Mouse (Mus musculus) midbrain, embryonic 12.5 days (tissue): ENCODE data around the gene Gm20388. TPM values are rescaled to one million over a fixed set of nuclear protein-coding genes. Genes with fewer than 3 reads are reported as not detected.
"Not testable (repeated sequence)": the region's sequence is repeated elsewhere in the genome, so short reads cannot be mapped to it uniquely, and the experiment has no call there.

ENCODE experiments used
- ATAC-seq: fragments of 200-750 bp; cut with Nextera tagmentation; 2 replicates; pipeline ENCODE4 v1.8.0; 2017; ENCODE audit warnings: low read depth, moderate TSS enrichment, moderate library complexity; ENCODE audit not compliant: low FRiP score
- H3K27ac ChIP-seq: fragments of 300-500 bp; sonication (generic); replicated peaks from 2 replicates; pipeline ENCODE4 v1.5.1; 2016; ENCODE audit warnings: mild to moderate bottlenecking
- H3K27me3 ChIP-seq: fragments of 300-500 bp; sonication (generic); 2 replicates; pipeline ENCODE4 v1.6.1; 2016; ENCODE audit warnings: mild to moderate bottlenecking
- H3K36me3 ChIP-seq: fragments of 300-500 bp; sonication (generic); 2 replicates; pipeline ENCODE4 v1.6.1; 2016
- H3K4me1 ChIP-seq: fragments of 300-500 bp; sonication (generic); 2 replicates; pipeline ENCODE4 v1.6.1; 2016
- H3K4me2 ChIP-seq: fragments of 300-500 bp; sonication (generic); replicated peaks from 2 replicates; pipeline ENCODE4 v1.6.1; 2016; ENCODE audit warnings: mild to moderate bottlenecking, moderate library complexity
- H3K4me3 ChIP-seq: fragments of 300-500 bp; sonication (generic); 2 replicates; pipeline ENCODE4 v1.5.1; 2016; ENCODE audit warnings: mild to moderate bottlenecking
- H3K9ac ChIP-seq: fragments of 300-500 bp; sonication (generic); replicated peaks from 2 replicates; pipeline ENCODE4 v1.6.1; 2016; ENCODE audit warnings: mild to moderate bottlenecking, moderate library complexity
- H3K9me3 ChIP-seq: fragments of 300-500 bp; sonication (generic); 2 replicates; pipeline ENCODE4 v1.6.1; 2016; ENCODE audit warnings: mild to moderate bottlenecking
- WGBS: fragments of 180-500 bp; shearing (Covaris S2); methylation state at CpG from one replicate; pipeline ENCODE4 v1.1.7; 2016; 5-methylcytosine and 5-hydroxymethylcytosine counted together
- polyA plus RNA-seq: library from polyadenylated mRNA; unstranded; fragments of >200 nt; fragmentation: Nextera tagmentation; extraction: Ambion mirVana; gene quantifications from 2 replicates; pipeline ENCODE4 v1.2.1, GENCODE M21; 2016

Gm20388 gene
- polyA plus RNA-seq, 1 experiment from 2014 or later = not detected

DNA sequence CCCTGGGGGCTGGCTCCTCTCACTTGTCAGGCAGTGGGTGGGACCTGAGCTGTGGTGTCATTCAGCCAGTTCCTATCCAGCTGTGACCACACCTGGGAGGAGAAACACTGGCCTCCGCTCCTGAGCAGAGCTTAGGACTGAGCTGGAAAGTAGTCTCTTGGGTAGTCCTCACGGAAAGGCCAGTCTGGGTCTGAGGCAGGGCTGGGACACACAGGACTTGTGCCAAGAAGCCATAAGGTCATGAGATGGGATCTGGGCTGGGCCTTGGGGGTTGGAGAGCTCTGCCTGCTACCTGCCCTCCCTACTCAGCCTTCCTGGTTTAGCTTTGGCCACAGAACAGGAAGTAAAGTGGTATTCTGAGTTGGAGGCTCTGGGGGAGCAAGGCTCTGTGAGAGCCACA lies 2716.3 kb downstream of the Gm20388 start:
- no peak overlapping the region for H3K27ac ChIP-seq
- WGBS = 82% methylated on average over 2 of the region's 2 CpGs
- no peaks in the 10 kb centered on the region for H3K9me3 ChIP-seq
- H3K36me3 ChIP-seq = no peaks in the 10 kb centered on the region
- no peak for ATAC-seq
- H3K9ac ChIP-seq = no peak overlapping the region
- H3K4me3 ChIP-seq = no peak overlapping the region
- peaks cover 5% of the 10 kb centered on the region for H3K4me1 ChIP-seq
- H3K27me3 ChIP-seq = peaks cover 13% of the 10 kb centered on the region
- H3K4me2 ChIP-seq = no peak overlapping the region

DNA sequence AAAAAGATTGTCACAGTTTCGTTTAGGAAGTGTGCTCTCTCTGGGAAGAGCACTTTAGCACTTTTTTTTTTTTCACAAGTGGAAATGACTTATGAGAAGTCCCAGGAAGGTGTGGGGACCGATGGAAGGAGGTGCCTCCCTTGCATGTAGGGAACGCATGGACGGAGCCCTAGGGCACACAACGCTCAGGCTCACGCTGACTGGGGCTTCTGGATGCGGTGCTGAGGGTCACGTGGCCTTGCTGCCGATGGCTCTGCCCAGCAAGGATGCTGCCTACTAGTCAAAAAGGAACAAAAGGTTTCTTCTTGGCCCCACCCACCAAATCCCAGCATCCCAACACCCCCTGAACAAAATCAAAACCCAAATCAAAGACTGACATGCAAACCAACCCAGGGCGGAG lies 2718.7 kb downstream of the Gm20388 start:
- ATAC-seq = no peak
- H3K36me3 ChIP-seq = peaks cover 18% of the 10 kb centered on the region
- H3K27me3 ChIP-seq = peaks cover 13% of the 10 kb centered on the region
- H3K4me1 ChIP-seq = peaks cover 5% of the 10 kb centered on the region
- no peak overlapping the region for H3K27ac ChIP-seq
- 21% methylated on average over 10 of the region's 10 CpGs for WGBS
- H3K4me3 ChIP-seq = no peak overlapping the region
- H3K9ac ChIP-seq = no peak overlapping the region
- no peaks in the 10 kb centered on the region for H3K9me3 ChIP-seq
- no peak overlapping the region for H3K4me2 ChIP-seq

DNA sequence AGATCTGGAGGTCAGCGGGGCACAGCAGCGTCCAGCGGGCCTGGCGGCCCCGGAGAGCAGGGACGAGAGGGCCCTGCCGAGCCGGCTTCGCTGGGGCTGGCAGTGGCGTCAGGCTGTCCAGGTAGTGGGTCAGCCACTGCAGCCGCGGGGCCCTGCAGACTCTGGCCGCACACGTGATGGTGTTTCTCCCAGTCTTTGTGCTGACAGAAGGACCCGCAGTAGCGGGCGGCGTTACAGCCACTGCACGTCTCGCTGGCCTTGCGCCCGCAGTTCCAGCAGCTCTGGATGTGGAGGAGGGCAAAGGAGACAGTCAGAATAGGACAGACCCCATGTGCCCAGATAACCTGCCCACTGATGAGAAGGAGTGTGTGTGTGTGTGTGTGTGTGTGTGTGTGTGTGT lies 2720.1 kb downstream of the Gm20388 start:
- ATAC-seq = no peak

DNA sequence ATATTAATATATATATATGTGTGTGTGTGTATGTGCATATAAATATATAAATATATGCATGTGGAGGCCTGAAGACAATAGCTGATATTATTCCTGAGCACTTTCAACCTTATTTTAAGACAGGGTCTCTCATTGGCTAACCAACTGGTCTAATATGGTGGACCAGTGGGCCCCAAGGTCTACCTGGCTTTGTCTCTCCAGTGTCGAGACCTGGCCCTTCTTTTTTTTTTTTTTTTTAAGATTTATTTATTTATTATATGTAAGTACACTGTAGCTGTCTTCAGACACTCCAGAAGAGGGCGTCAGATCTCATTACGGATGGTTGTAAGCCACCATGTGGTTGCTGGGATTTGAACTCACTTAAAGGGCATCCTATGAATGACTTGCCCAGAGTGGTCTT lies 2721.5 kb downstream of the Gm20388 start:
- 78% methylated on average over 3 of the region's 3 CpGs for WGBS

More for the DNA sequence above, 2720.1 kb downstream of the Gm20388 start:
- peaks cover 15% of the 10 kb centered on the region for H3K27me3 ChIP-seq
- no peaks in the 10 kb centered on the region for H3K9me3 ChIP-seq
- no peak overlapping the region for H3K27ac ChIP-seq
- peaks cover 31% of the 10 kb centered on the region for H3K36me3 ChIP-seq
- 55% methylated on average over 22 of the region's 22 CpGs for WGBS
- peak overlapping the region; percentile 17; the same call in 1 of the 2 replicates for H3K9ac ChIP-seq
- H3K4me1 ChIP-seq = peaks cover 5% of the 10 kb centered on the region
- peak overlapping the region; percentile 5; the same call in 1 of the 2 replicates for H3K4me2 ChIP-seq
- no peak overlapping the region for H3K4me3 ChIP-seq

DNA sequence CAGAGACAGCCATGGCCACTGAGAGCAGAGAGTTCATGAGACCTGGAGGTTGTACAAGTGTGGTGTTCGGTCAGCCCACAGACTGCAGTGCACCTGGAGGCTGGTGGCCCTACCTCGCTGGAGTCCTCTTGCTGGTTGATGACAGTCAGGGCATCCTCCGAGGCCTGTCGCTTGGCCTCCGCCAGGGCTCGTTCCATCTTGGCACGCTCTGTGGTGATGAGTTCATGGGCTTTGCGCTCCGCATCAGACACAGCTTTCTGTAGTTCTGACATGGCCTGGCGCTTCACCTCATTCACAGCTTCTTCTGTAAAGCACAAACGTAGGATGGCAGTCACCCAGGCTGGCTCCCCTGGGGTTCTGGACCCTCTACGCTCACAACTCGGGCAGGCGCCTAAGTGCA lies 2722.6 kb downstream of the Gm20388 start:
- 94% methylated on average over 14 of the region's 14 CpGs for WGBS

More for the DNA sequence above, 2721.5 kb downstream of the Gm20388 start:
- peaks cover 33% of the 10 kb centered on the region for H3K36me3 ChIP-seq
- H3K4me2 ChIP-seq, H3K9ac ChIP-seq, H3K4me1 ChIP-seq, ATAC-seq, H3K9me3 ChIP-seq, H3K27ac ChIP-seq, H3K4me3 ChIP-seq: not testable (repeated sequence)
- peaks cover 20% of the 10 kb centered on the region for H3K27me3 ChIP-seq

DNA sequence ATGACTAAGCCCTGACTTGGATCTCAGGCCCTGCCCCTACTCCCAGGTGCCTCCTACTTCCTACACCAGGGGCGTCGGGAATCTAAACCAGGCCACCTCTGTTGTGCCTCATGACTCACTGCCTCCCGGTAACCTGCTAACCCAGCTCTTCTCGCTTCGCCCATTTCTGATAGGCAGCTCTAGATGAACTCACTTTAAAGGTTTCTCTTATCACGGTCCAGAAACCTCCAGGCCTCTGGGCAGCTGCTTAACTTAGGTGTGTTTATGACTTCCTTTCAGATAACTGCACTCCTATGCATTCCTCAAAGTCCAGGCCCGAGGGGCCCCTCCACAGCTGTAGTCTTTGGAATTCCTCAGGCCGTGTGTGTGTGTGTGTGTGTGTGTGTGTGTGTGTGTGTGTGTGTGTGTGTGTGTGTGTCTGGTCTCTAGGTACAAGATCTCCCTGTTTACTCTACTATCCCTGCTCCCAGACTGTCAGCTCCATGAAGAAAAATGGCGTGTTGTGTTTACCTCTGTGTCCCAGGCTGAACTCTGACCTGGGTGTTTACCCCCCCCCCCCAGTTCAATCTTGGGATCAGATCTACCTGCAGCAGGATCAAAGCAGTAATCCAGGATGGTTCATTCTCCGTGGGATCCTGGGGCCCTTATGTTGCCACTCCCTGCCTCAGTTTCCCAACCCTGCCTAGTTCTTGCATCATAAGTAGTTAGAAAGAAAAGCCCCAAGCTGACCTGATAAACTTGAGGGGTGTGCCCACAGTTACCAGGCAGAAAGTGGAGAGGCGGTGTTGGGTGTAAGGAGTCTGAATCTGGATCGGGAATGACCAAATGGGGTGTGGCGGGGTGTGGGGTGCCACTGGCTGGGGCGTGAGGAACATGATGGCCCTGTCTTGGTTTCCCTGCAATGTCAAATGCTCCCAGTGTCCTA lies 2725.5 kb downstream of the Gm20388 start:
- Histone ChIP-seq H3K4me1 (peaks cover 19% of the 10 kb centered on the region), H3K36me3 (peaks cover 40% of the 10 kb centered on the region), H3K4me2 (no peak overlapping the region), H3K27me3 (peaks cover 8% of the 10 kb centered on the region; the same call in 1 of the 2 replicates), H3K27ac (no peak overlapping the region), H3K9me3 (no peaks in the 10 kb centered on the region), H3K9ac (no peak overlapping the region), H3K4me3 (no peak overlapping the region)
- no peak for ATAC-seq
- WGBS = 77% methylated on average over 14 of the region's 14 CpGs

More for the DNA sequence above, 2722.6 kb downstream of the Gm20388 start:
- no peak for ATAC-seq
- no peaks in the 10 kb centered on the region for H3K9me3 ChIP-seq
- H3K27ac ChIP-seq = no peak overlapping the region
- H3K36me3 ChIP-seq = peaks cover 40% of the 10 kb centered on the region
- peaks cover 6% of the 10 kb centered on the region for H3K4me1 ChIP-seq
- H3K27me3 ChIP-seq = peaks cover 20% of the 10 kb centered on the region
- H3K4me3 ChIP-seq = no peak overlapping the region
- no peak overlapping the region for H3K4me2 ChIP-seq
- H3K9ac ChIP-seq = no peak overlapping the region

DNA sequence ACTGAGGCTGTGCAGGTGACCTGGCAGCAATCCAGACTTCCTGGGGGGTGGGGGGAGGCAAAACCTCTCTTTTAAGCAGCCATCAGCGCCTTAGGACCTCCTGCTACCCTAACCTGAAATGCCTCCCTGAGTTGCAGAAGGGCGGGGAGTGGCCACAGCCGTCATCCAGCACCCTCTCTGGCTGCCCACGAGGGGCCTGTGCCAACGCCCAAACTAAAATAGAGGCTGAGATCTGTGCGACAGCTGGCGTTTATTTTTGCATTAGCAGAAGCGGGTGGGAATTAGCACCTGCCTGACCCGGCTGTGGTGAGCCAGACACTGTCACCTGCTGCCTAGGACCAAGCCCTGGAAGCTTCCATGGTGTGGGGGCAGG lies 2726.1 kb downstream of the Gm20388 start:
- Histone ChIP-seq H3K36me3 (peaks cover 40% of the 10 kb centered on the region), H3K9ac (no peak overlapping the region), H3K27me3 (peaks cover 8% of the 10 kb centered on the region; the same call in 1 of the 2 replicates), H3K27ac (no peak overlapping the region), H3K4me3 (no peak overlapping the region), H3K9me3 (no peaks in the 10 kb centered on the region), H3K4me1 (peaks cover 19% of the 10 kb centered on the region), H3K4me2 (no peak overlapping the region)
- ATAC-seq = no peak
- 80% methylated on average over 9 of the region's 9 CpGs for WGBS

DNA sequence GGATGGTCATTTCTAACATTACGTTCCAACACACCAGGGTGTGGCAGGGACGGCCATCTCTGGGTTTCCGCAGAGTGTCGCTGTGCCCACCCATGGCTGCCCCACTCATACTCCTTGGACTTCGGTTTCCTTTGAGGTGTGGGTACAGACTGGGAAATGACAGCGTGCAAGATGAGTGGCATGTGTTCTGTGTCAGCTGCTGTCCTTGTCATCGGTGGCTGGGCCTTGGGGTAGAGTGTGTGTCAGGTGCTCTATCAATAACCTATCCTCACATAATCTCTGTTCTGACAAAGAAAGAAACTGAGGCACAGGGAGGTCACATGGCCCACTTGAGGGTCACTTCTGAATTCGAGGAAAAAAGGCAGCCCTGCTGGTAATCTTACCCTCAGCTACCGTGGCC lies 2726.6 kb downstream of the Gm20388 start:
- ATAC-seq = no peak
- H3K9me3 ChIP-seq = no peaks in the 10 kb centered on the region
- H3K4me3 ChIP-seq = no peak overlapping the region
- H3K9ac ChIP-seq = no peak overlapping the region
- H3K36me3 ChIP-seq = peaks cover 40% of the 10 kb centered on the region
- 91% methylated on average over 9 of the region's 9 CpGs for WGBS
- peaks cover 8% of the 10 kb centered on the region; the same call in 1 of the 2 replicates for H3K27me3 ChIP-seq
- H3K27ac ChIP-seq = no peak overlapping the region
- peaks cover 19% of the 10 kb centered on the region for H3K4me1 ChIP-seq
- H3K4me2 ChIP-seq = no peak overlapping the region

DNA sequence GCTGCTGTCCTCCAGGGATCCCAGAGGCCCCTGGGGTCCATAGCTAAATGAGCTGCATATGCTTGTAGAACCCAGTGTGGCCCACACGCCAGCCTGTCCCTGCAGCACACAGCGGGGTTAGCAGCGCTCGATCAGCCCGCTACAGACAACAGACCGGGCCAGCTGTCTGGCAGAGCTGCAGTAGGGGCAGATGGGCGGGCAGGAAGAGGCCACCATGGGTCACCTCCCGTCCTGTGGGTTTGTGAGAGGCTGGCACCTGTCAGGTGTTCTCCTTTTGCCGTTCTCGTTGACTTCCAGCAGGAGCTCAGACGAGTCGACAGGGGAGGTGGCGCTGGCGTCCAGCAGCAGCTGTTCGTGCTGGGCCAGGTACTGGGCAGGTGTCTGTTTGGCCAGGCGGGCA lies 2728.0 kb downstream of the Gm20388 start:
- WGBS = 79% methylated on average over 16 of the region's 16 CpGs
- no peak for ATAC-seq
- Histone ChIP-seq H3K36me3 (peaks cover 37% of the 10 kb centered on the region), H3K4me1 (peaks cover 19% of the 10 kb centered on the region), H3K27ac (no peak overlapping the region), H3K27me3 (peaks cover 8% of the 10 kb centered on the region; the same call in 1 of the 2 replicates), H3K4me2 (no peak overlapping the region), H3K4me3 (no peak overlapping the region), H3K9ac (0 out of 2 replicates have a peak overlapping the region, but pooled peaks have one; percentile 12), H3K9me3 (no peaks in the 10 kb centered on the region)

DNA sequence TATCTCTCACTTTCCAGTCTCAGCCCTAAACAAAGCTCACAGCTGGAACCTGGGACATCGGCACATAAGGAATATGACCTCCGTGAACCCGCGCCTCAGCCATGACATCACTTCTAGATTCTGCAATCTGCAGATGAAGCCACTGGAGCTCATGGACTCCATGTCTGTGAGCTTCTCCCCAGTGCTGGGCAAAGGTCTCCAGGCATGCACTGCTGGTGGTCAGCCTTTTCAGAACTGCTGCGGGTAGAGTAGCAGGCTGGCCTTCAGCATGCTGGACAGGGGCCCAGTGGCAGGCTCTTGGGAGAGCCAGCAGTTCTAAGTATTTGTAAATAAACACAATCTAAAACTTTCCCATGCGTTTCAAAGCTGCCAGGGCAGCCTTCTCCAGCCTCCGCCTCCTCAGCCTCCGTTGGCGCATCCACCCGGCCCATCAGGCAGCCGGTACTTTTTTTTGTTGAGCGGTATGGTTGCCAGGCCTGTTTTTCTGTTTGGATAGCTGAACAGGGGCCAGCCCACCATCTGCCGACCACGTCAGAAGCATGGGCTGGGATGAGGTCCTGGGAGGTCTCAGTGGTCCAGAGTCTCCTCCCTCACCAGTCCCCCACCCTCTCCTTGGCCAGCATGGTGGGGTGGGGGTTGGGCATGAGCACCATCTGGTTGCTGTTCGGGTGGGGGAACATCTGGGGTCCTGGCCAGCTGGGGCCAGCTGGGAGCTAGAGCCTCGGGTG lies 2729.0 kb downstream of the Gm20388 start:
- Histone ChIP-seq H3K4me3 (no peak overlapping the region), H3K27ac (0 out of 2 replicates have a peak overlapping the region, but pooled peaks have one; percentile 7), H3K9me3 (no peaks in the 10 kb centered on the region), H3K36me3 (peaks cover 26% of the 10 kb centered on the region), H3K27me3 (peaks cover 8% of the 10 kb centered on the region; the same call in 1 of the 2 replicates), H3K4me1 (peaks cover 19% of the 10 kb centered on the region), H3K4me2 (no peak overlapping the region), H3K9ac (no peak overlapping the region)
- peak; percentile 68; the same call in 1 of the 2 replicates for ATAC-seq
- WGBS = 50% methylated on average over 16 of the region's 16 CpGs

DNA sequence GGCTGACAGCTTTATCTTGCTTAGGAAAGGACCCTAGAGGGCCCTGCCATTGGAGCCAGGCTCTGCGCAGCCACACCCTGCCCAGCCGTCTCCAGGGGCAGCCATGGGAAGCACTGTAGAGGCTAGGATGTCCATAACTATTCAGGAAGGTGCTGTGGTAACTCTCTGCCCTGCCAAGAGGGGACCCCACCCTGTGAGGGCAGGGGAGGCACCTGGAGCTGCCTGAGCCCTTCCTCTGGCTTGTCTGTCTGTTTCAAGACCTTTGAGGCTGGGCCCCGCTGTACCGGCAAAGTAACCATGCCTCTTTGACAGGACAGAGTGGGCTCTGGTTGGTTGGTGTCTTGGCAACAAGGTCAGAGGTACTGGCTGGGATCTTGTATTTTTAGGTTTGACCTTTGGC lies 2730.2 kb downstream of the Gm20388 start:
- H3K9ac ChIP-seq = no peak overlapping the region
- no peak overlapping the region for H3K27ac ChIP-seq
- 77% methylated on average over 4 of the region's 4 CpGs for WGBS
- H3K4me3 ChIP-seq = no peak overlapping the region
- no peaks in the 10 kb centered on the region for H3K9me3 ChIP-seq
- peaks cover 4% of the 10 kb centered on the region; the same call in 1 of the 2 replicates for H3K27me3 ChIP-seq
- H3K4me1 ChIP-seq = peaks cover 19% of the 10 kb centered on the region
- peaks cover 15% of the 10 kb centered on the region; the same call in 1 of the 2 replicates for H3K36me3 ChIP-seq
- no peak for ATAC-seq
- no peak overlapping the region for H3K4me2 ChIP-seq

DNA sequence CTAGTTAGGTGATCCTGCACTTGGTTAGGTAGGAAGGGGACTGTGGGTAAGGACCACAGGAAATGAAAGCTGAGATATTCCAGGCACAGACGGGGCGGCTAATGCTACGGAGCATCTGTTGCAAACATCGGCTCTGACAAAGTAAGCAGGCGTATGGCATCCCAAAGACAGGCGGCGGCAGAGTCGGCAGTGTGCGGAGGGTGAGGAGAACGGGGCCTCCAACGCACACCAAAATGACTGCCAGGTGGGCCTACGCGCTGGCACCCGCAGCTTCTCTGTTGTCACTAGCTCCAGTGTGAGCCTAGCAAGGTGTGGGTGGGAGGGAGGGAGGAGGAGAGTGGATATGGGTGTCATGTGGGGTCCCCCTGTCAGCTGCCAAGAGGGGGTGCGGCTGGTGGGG lies 2730.8 kb downstream of the Gm20388 start:
- Histone ChIP-seq H3K4me1 (peaks cover 19% of the 10 kb centered on the region), H3K4me3 (no peak overlapping the region), H3K4me2 (no peak overlapping the region), H3K9me3 (no peaks in the 10 kb centered on the region), H3K9ac (no peak overlapping the region), H3K36me3 (peaks cover 16% of the 10 kb centered on the region; the same call in 1 of the 2 replicates), H3K27ac (no peak overlapping the region), H3K27me3 (no peaks in the 10 kb centered on the region; the same call in 1 of the 2 replicates)
- no peak for ATAC-seq
- WGBS = 86% methylated on average over 15 of the region's 15 CpGs
